19 mouse cellular contexts compared by ENCODE assay signal in genomic region chr11:115212116-115212515, GRCm38 (mm10). TPM values are rescaled to one million over a fixed set of nuclear protein-coding genes. Genes with fewer than 3 reads are reported as not detected.
DNase-seq lines count a peak whose midpoint lies in the region; ATAC-seq and TF ChIP-seq lines count a peak whose summit lies in the region.
"Had no signal": no experiment of that assay in that cellular context is flagged by ENCODE, and none has a peak within 500 bp of the region (broad histone marks: within the 10 kb centered on the region; RNA-seq: fewer than 3 reads in every experiment).

No protein-coding gene starts in this region.

- no peak overlapping the region for H3K4me3 ChIP-seq in layer of hippocampus, adult 2 months
- H3K4me3 ChIP-seq in midbrain, embryonic 16.5 days (ENCODE audit: low read depth, low read length) = no peak overlapping the region
- H3K4me3 ChIP-seq: embryonic facial prominence, embryonic 13.5 days; hindbrain, embryonic 15.5 days; liver, embryonic 13.5 days; midbrain, embryonic 10.5 days; myocyte had no signal

- no peak overlapping the region for H3K9ac ChIP-seq in midbrain, embryonic 16.5 days (ENCODE audit: low read depth, low read length)
- H3K9ac ChIP-seq: embryonic facial prominence, embryonic 13.5 days; hindbrain, embryonic 15.5 days; liver, embryonic 13.5 days had no signal

- no peak for TF ChIP-seq CTCF in layer of hippocampus, adult 2 months (conservative IDR thresholded peaks at IDR 0.05)

- no peaks in the 10 kb centered on the region for H3K9me3 ChIP-seq in midbrain, embryonic 16.5 days (replicated peaks; ENCODE audit: control insufficient read depth, low read length, poor library complexity, severe bottlenecking)
- H3K9me3 ChIP-seq: embryonic facial prominence, embryonic 13.5 days; hindbrain, embryonic 15.5 days; liver, embryonic 13.5 days; midbrain, embryonic 10.5 days had no signal

- H3K36me3 ChIP-seq in midbrain, embryonic 16.5 days (ENCODE audit: control insufficient read depth, insufficient read depth, low read length) = 0 out of 2 replicates have a peak, but pooled peaks cover 8% of the 10 kb centered on the region

- H3K4me1 ChIP-seq in midbrain, embryonic 16.5 days (ENCODE audit: control insufficient read depth, insufficient read depth, low read length) = no peaks in the 10 kb centered on the region

- no peak; the same call in 1 of the 2 replicates for ATAC-seq in midbrain, embryonic 16.5 days
- ATAC-seq: activated CD4-positive, CD25-positive, alpha-beta regulatory T cell, adult 4 months had no signal

- H3K4me2 ChIP-seq in midbrain, embryonic 16.5 days (ENCODE audit: low read length) = no peak overlapping the region
- H3K4me2 ChIP-seq: embryonic facial prominence, embryonic 13.5 days; hindbrain, embryonic 15.5 days; liver, embryonic 13.5 days had no signal

- peak overlapping the region; percentile 21; the same call in 1 of the 2 replicates for H3K27ac ChIP-seq in layer of hippocampus, adult 2 months
- H3K27ac ChIP-seq in midbrain, embryonic 16.5 days (ENCODE audit: low read length) = no peak overlapping the region
- H3K27ac ChIP-seq: embryonic facial prominence, embryonic 13.5 days; hindbrain, embryonic 15.5 days; liver, embryonic 13.5 days had no signal

- WGBS in midbrain, embryonic 16.5 days = 54% methylated on average over 13 of the region's 13 CpGs

- no peaks in the 10 kb centered on the region for H3K27me3 ChIP-seq in midbrain, embryonic 16.5 days (ENCODE audit: control insufficient read depth, insufficient read depth, low read depth, low read length)
- H3K27me3 ChIP-seq: CH12.LX; embryonic facial prominence, embryonic 13.5 days; hindbrain, embryonic 15.5 days; liver, embryonic 13.5 days had no signal

- DNase-seq in embryo, embryonic 11 days = peak; percentile 42
- DNase-seq in embryo, embryonic 10 days (ENCODE audit: low spot score) = no peak
- DNase-seq in layer of hippocampus, adult 2 months (ENCODE audit: low spot score in 2 of 2) = no peak
- no peak for DNase-seq in layer of hippocampus, postnatal 14 days (ENCODE audit: low spot score in 2 of 2)
- DNase-seq in R1 (ENCODE audit: low read depth, low spot score) = peak; percentile 34
- peak; percentile 72 to 74 for DNase-seq in cerebellum, postnatal 10 days
- no peak for DNase-seq in gastrocnemius, postnatal 14 days
- DNase-seq: adrenal gland, postnatal 36 days; kidney, adult 2 months; left cerebral cortex, postnatal 4 days; liver, embryonic 13.5 days had no signal

- intact Hi-C loops in gastrocnemius, postnatal 14 days (cut with DNase I; ENCODE audit: low total_unique reads) = no loop called here

RNA-seq across cellular contexts. Expression of gene Nat9, which starts 24.5 kb away (rescaled TPM):
- total RNA-seq in layer of hippocampus, adult 2 months (2021) = 10 to 100 TPM; 20.5 to 20.6 TPM
- 10 to 100 TPM; 19.3 to 19.9 TPM for total RNA-seq in layer of hippocampus, postnatal 14 days (2021)
- total RNA-seq in gastrocnemius, postnatal 14 days (2021) = 10 to 100 TPM; 13.1 to 14.0 TPM
- polyA plus RNA-seq in midbrain, embryonic 16.5 days (2015; fragmentation: Nextera tagmentation; extraction: Ambion mirVana) = 23.2 and 23.9 TPM in 2 replicates

RNA-seq across cellular contexts. Expression of gene Tmem104, which starts 24.8 kb away (rescaled TPM):
- 10 to 100 TPM; 18.1 to 20.1 TPM for total RNA-seq in layer of hippocampus, adult 2 months (2021)
- total RNA-seq in layer of hippocampus, postnatal 14 days (2021) = 10 to 100 TPM; 15.0 to 21.2 TPM
- total RNA-seq in gastrocnemius, postnatal 14 days (2021) = 1 to 10 TPM; 4.5 to 4.9 TPM
- polyA plus RNA-seq in midbrain, embryonic 16.5 days (2015; fragmentation: Nextera tagmentation; extraction: Ambion mirVana) = 12.5 and 14.9 TPM in 2 replicates

RNA-seq across cellular contexts. Expression of gene Slc9a3r1, which starts 49.0 kb away (rescaled TPM):
- total RNA-seq in layer of hippocampus, adult 2 months (2021) = 10 to 100 TPM; 67.3 to 74.6 TPM
- total RNA-seq in layer of hippocampus, postnatal 14 days (2021) = 10 to 100 TPM; 79.3 to 82.2 TPM
- 1 to 10 TPM; 4.9 to 5.9 TPM for total RNA-seq in gastrocnemius, postnatal 14 days (2021)
- 47.5 and 57.5 TPM in 2 replicates for polyA plus RNA-seq in midbrain, embryonic 16.5 days (2015; fragmentation: Nextera tagmentation; extraction: Ambion mirVana)

RNA-seq across cellular contexts. Expression of gene Grin2c, which starts 54.9 kb away (rescaled TPM):
- total RNA-seq in layer of hippocampus, adult 2 months (2021) = 10 to 100 TPM; 47.4 to 47.5 TPM
- 10 to 100 TPM; 41.7 to 47.0 TPM for total RNA-seq in layer of hippocampus, postnatal 14 days (2021)
- not detected for total RNA-seq in gastrocnemius, postnatal 14 days (2021)
- 0.18 and 0.31 TPM in 2 replicates for polyA plus RNA-seq in midbrain, embryonic 16.5 days (2015; fragmentation: Nextera tagmentation; extraction: Ambion mirVana)
- total RNA-seq: granulocyte monocyte progenitor cell, adult 5-6 weeks had no signal
- polyA plus RNA-seq: activated CD4-positive, CD25-positive, alpha-beta regulatory T cell, adult 4 months; embryonic facial prominence, embryonic 13.5 days; myocyte had no signal

Comparison
In these comparisons a context has a peak if more than half of its experiments do, and no peak if none do; other contexts are left out.
1. DNase-seq: peak in embryo, embryonic 11 days (single experiment), R1 (single experiment) and cerebellum, postnatal 10 days (2 of 2); none in embryo, embryonic 10 days (single experiment), layer of hippocampus, adult 2 months (0 of 2), layer of hippocampus, postnatal 14 days (0 of 2) and gastrocnemius, postnatal 14 days (single experiment).
2. RNA of gene Slc9a3r1, which starts 49.0 kb away (total RNA-seq): 79.3 to 82.2 TPM in layer of hippocampus, postnatal 14 days and 67.3 to 74.6 TPM in layer of hippocampus, adult 2 months; 4.9 to 5.9 TPM in gastrocnemius, postnatal 14 days; every median in the first group is over 4 times any median in the second.